Mouse (Mus musculus) midbrain, embryonic 15.5 days (tissue): ENCODE data around the gene Rap1a. TPM values are rescaled to one million over a fixed set of nuclear protein-coding genes. Genes with fewer than 3 reads are reported as not detected.

Source experiments
- ATAC-seq: fragments of 200-750 bp; cut with Nextera tagmentation; replicated peaks from 2 replicates; pipeline ENCODE4 v1.8.0; 2017; ENCODE audit warnings: moderate TSS enrichment
- H3K27ac ChIP-seq: fragments of 300-500 bp; sonication (generic); 2 replicates; pipeline ENCODE4 v1.5.1; 2015; ENCODE audit warnings: mild to moderate bottlenecking, inconsistent platforms
- H3K27me3 ChIP-seq: fragments of 300-500 bp; sonication (generic); replicated peaks from 2 replicates; pipeline ENCODE4 v1.6.1; 2015; ENCODE audit warnings: inconsistent platforms
- H3K36me3 ChIP-seq: fragments of 300-500 bp; sonication (generic); replicated peaks from 2 replicates; pipeline ENCODE4 v1.6.1; 2015; ENCODE audit warnings: inconsistent platforms
- H3K4me1 ChIP-seq: fragments of 300-500 bp; sonication (generic); 2 replicates; pipeline ENCODE4 v1.6.1; 2015; ENCODE audit warnings: inconsistent platforms
- H3K4me2 ChIP-seq: fragments of 300-500 bp; sonication (generic); 2 replicates; pipeline ENCODE4 v1.6.1; 2015; ENCODE audit warnings: inconsistent platforms, mild to moderate bottlenecking, moderate library complexity
- H3K4me3 ChIP-seq: fragments of 300-500 bp; sonication (generic); 2 replicates; pipeline ENCODE4 v1.5.1; 2015; ENCODE audit warnings: mild to moderate bottlenecking, inconsistent platforms
- H3K9ac ChIP-seq: fragments of 300-500 bp; sonication (generic); 2 replicates; pipeline ENCODE4 v1.6.1; 2015; ENCODE audit warnings: mild to moderate bottlenecking, inconsistent platforms
- H3K9me3 ChIP-seq: fragments of 300-500 bp; sonication (generic); 2 replicates; pipeline ENCODE4 v1.6.1; 2016; ENCODE audit warnings: inconsistent platforms
- WGBS: fragments of 180-500 bp; shearing (Covaris S2); methylation state at CpG from one replicate; pipeline ENCODE4 v1.1.7; 2015; ENCODE audit warnings: mixed read lengths; 5-methylcytosine and 5-hydroxymethylcytosine counted together
- polyA plus RNA-seq: library from polyadenylated mRNA; unstranded; fragments of >200 nt; fragmentation: Nextera tagmentation; extraction: Ambion mirVana; gene quantifications from 2 replicates; pipeline ENCODE4 v1.2.1, GENCODE M21; 2015

Gene Rap1a
- polyA plus RNA-seq, 1 experiment from 2014 or later: 63.4 TPM

DNA sequence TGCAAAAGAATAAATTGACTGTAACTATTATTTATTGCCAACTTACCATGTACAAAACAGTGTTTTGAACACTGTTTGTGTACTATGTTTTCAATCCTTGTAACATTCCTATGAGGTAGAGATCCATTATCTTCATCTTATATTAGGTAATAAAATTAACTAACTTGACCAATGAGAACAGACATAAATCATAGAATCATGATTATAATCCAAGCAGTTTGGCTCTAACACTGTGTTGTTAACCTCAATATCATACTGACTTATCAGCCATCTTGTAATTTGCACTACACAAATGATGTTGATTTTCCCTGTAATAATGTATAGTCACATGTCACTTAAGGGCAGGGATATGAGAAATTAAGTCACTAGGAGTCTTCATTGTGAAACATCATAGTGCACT is 26.6 kb downstream of the Rap1a start:
- Histone ChIP-seq H3K9me3 (no peaks in the 10 kb centered on the region), H3K27ac (no peak overlapping the region), H3K4me1 (no peaks in the 10 kb centered on the region), H3K4me3 (no peak overlapping the region), H3K36me3 (no peaks in the 10 kb centered on the region), H3K9ac (no peak overlapping the region), H3K4me2 (no peak overlapping the region), H3K27me3 (no peaks in the 10 kb centered on the region)
- ATAC-seq: no peak

DNA sequence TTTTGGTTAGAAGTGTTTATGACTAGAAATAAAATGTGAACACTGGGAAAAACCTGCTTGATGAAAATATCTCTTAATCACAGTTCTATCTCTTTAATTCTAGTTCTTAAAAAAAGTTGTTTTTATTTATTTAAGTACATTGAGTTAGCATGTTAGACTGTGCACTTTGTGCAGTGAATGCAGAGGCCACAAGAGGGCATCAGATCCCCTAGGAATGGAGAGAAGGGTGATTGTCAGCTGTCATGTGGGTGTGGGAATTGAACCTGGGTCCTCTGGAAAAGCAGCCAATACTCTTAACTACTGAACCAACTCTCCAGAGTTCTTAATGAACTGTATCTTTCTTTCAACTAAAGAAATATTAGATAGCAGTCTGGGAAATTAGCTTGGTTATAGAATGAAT is 29.6 kb downstream of the Rap1a start:
- Histone ChIP-seq H3K4me1 (no peaks in the 10 kb centered on the region), H3K4me3 (no peak overlapping the region), H3K27ac (no peak overlapping the region), H3K36me3 (no peaks in the 10 kb centered on the region), H3K9ac (no peak overlapping the region), H3K4me2 (no peak overlapping the region), H3K27me3 (no peaks in the 10 kb centered on the region), H3K9me3 (no peaks in the 10 kb centered on the region)
- ATAC-seq: no peak

DNA sequence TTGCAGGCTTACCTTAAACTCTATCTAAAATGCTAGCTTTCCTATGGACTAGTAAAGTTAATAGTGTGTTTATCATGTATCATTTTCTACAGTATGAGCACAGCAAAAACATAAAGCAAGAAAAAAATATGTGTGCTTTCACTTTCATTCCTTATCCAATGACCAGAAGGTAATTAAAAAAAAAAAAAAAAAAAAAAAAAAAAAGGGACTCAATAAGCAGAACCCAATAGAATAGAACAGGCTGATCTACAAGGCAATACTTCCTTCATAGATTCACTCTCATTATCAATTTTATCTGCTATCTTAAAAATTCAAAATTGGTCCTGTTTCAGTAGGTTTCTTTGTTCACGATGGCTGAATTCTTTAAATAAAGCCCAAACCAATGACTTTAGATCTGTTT is 30.3 kb downstream of the Rap1a start:
- Histone ChIP-seq H3K27me3 (no peaks in the 10 kb centered on the region), H3K4me2 (no peak overlapping the region), H3K4me1 (no peaks in the 10 kb centered on the region), H3K27ac (no peak overlapping the region), H3K4me3 (no peak overlapping the region), H3K9ac (no peak overlapping the region), H3K36me3 (no peaks in the 10 kb centered on the region), H3K9me3 (no peaks in the 10 kb centered on the region)
- ATAC-seq: no peak
- WGBS: 94% methylated on average over 1 of the region's 1 CpGs

GRCm38 (mm10) chr3:105769380-105769779 is 31.8 kb downstream of the Rap1a start:
- Histone ChIP-seq H3K27me3 (no peaks in the 10 kb centered on the region), H3K4me3 (no peak overlapping the region), H3K36me3 (no peaks in the 10 kb centered on the region), H3K9me3 (no peaks in the 10 kb centered on the region), H3K9ac (no peak overlapping the region), H3K4me1 (no peaks in the 10 kb centered on the region), H3K27ac (no peak overlapping the region), H3K4me2 (no peak overlapping the region)
- ATAC-seq: no peak
- 90% methylated on average over 2 of the region's 2 CpGs for WGBS

DNA sequence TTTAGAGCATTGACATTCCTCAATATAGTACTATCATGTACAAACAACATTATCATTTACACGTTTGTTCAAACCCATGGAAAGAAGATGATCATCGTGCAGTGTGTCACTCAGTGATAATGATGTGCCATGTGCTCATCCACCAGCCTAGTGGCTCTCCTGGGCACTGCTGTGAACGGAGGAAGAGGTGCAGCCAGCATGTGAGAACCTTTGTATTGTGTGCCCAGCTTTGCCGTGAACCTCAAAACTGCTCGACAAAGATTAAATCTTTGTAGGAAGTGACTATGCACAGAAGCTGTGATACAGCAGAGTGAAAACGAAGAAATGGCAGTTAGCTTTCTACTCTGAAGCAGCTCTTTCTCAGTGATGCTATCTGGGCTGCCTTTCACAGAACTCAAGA is 32.6 kb downstream of the Rap1a start:
- no peak for ATAC-seq
- H3K9me3 ChIP-seq: no peaks in the 10 kb centered on the region
- H3K27ac ChIP-seq: no peak overlapping the region
- H3K4me2 ChIP-seq: no peak overlapping the region
- no peaks in the 10 kb centered on the region for H3K4me1 ChIP-seq
- H3K36me3 ChIP-seq: no peaks in the 10 kb centered on the region
- WGBS: 84% methylated on average over 6 of the region's 6 CpGs
- no peak overlapping the region for H3K9ac ChIP-seq
- H3K27me3 ChIP-seq: no peaks in the 10 kb centered on the region
- no peak overlapping the region for H3K4me3 ChIP-seq

DNA sequence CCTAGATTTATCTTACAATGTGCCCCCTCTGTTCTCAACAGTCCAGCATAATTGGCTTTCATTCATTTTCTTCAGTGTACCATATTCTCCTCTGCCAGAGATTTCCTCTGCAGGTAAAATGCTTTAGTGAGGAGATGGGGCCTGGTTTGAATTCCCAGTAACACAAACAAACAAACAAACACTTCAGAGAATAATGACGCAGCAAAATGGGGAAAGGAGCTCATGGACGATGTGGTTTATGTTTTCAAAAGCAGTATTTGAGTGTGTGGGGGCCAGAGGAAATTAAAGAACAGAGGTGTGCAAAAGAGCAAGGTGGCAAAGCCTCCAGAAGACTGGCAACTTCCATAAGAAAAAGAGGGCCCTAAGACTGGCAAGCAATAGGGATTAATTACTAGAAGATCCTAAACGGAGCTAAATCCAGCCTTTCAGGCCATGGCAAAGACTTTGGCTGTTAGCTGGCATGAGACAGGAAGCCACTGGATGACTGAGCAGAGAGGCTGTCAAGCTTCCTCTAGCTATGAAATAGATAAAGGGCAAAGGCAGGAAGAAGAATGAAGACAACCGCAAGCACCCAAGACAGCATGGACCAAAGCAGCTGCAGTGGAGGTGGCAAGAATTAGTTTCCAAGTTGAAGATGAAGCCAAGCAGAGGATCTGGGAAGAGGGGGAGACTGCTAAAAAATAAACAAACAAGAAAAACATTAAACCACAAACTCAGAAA is 37.8 kb downstream of the Rap1a start:
- Histone ChIP-seq H3K9me3 (no peaks in the 10 kb centered on the region), H3K4me2 (no peak overlapping the region), H3K27me3 (no peaks in the 10 kb centered on the region), H3K36me3 (no peaks in the 10 kb centered on the region), H3K27ac (no peak overlapping the region), H3K9ac (no peak overlapping the region), H3K4me3 (no peak overlapping the region), H3K4me1 (no peaks in the 10 kb centered on the region)
- WGBS: 69% methylated on average over 4 of the region's 4 CpGs
- ATAC-seq: no peak

GRCm38 (mm10) chr3:105760063-105760462 is 41.1 kb downstream of the Rap1a start:
- Histone ChIP-seq H3K4me3 (no peak overlapping the region), H3K9me3 (no peaks in the 10 kb centered on the region), H3K4me2 (no peak overlapping the region), H3K27ac (no peak overlapping the region), H3K4me1 (peaks cover 5% of the 10 kb centered on the region), H3K27me3 (no peaks in the 10 kb centered on the region), H3K36me3 (no peaks in the 10 kb centered on the region), H3K9ac (no peak overlapping the region)
- 97% methylated on average over 3 of the region's 3 CpGs for WGBS
- ATAC-seq: no peak

DNA sequence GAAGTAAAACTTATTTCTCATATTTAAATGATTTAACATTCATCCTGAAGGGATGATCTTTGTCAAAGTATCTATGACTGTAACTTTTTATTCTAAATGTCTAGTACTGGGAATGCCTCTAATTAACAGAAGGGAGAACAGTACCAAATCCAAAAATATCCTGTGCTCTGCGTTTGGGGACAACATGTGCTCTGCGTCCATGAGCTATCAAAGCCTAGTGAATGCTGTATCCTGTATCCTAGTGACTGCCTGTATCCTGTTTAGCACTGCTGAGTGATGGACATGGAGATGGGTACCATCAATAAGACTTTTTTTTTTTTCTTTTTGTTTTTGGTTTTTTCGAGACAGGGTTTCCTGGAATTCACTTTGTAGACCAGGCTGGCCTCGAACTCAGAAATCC is 42.5 kb downstream of the Rap1a start:
- ATAC-seq: no peak
- no peaks in the 10 kb centered on the region for H3K36me3 ChIP-seq
- no peaks in the 10 kb centered on the region for H3K9me3 ChIP-seq
- H3K4me3 ChIP-seq: no peak overlapping the region
- H3K4me2 ChIP-seq: no peak overlapping the region
- H3K27ac ChIP-seq: no peak overlapping the region
- no peaks in the 10 kb centered on the region for H3K27me3 ChIP-seq
- peaks cover 5% of the 10 kb centered on the region for H3K4me1 ChIP-seq
- 92% methylated on average over 4 of the region's 4 CpGs for WGBS
- no peak overlapping the region for H3K9ac ChIP-seq

GRCm38 (mm10) chr3:105758098-105758497 is 43.0 kb downstream of the Rap1a start:
- no peak overlapping the region for H3K4me3 ChIP-seq
- peaks cover 5% of the 10 kb centered on the region for H3K4me1 ChIP-seq
- H3K9me3 ChIP-seq: no peaks in the 10 kb centered on the region
- no peak overlapping the region for H3K4me2 ChIP-seq
- H3K27me3 ChIP-seq: no peaks in the 10 kb centered on the region
- H3K36me3 ChIP-seq: no peaks in the 10 kb centered on the region
- H3K27ac ChIP-seq: no peak overlapping the region
- ATAC-seq: no peak
- H3K9ac ChIP-seq: no peak overlapping the region

- Histone ChIP-seq H3K4me2 (no peak overlapping the region), H3K4me1 (peaks cover 5% of the 10 kb centered on the region), H3K9me3 (no peaks in the 10 kb centered on the region), H3K4me3 (no peak overlapping the region), H3K27me3 (no peaks in the 10 kb centered on the region), H3K36me3 (no peaks in the 10 kb centered on the region), H3K27ac (no peak overlapping the region), H3K9ac (no peak overlapping the region)
- 72% methylated on average over 6 of the region's 6 CpGs for WGBS
- ATAC-seq: no peak; the same call in 1 of the 2 replicates
Observed at GRCm38 (mm10) chr3:105757323-105758083, 43.6 kb downstream of the Rap1a start.

DNA sequence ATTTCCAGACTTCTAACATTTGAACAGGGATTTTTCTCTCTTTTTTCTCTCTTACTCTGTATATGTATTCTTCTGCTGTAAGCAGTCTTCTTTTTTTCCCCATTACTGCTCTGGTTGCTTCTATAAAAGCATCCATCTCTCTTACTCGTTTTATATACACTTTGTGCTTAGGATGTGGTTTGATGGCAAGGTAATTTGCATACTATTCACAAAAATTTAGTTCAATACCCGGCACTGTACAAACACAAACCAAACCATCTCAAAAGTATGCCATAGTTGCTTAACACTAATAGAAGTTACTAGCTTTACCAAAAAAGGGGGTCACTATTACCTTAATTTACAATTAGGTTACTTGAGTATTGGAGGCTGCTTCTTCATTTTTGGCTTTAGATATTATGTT is 44.6 kb downstream of the Rap1a start:
- peaks cover 5% of the 10 kb centered on the region for H3K4me1 ChIP-seq
- no peak overlapping the region for H3K27ac ChIP-seq
- no peaks in the 10 kb centered on the region for H3K27me3 ChIP-seq
- H3K36me3 ChIP-seq: no peaks in the 10 kb centered on the region
- H3K4me2 ChIP-seq: no peak overlapping the region
- no peak overlapping the region for H3K4me3 ChIP-seq
- H3K9me3 ChIP-seq: no peaks in the 10 kb centered on the region
- ATAC-seq: no peak
- no peak overlapping the region for H3K9ac ChIP-seq
- 78% methylated on average over 2 of the region's 2 CpGs for WGBS

GRCm38 (mm10) chr3:105755123-105755522 is 46.0 kb downstream of the Rap1a start:
- no peak for ATAC-seq

DNA sequence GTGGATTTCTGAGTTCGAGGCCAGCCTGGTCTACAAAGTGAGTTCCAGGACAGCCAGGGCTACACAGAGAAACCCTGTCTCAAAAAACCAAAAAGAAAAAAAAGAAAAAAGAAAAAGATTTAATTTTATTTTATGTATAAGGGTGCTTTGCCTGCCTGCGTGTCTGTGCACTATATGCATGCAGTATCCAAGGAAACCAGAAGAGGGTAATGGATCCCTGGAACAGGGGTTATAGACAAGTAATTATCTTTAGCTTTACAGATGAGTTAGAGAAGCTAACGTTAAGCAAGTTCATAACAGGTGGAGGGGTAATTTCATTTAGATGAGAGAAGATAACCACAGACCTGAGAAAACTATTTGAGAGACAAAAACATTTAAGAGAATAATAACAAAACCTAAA is 47.0 kb downstream of the Rap1a start:
- Histone ChIP-seq H3K36me3 (no peaks in the 10 kb centered on the region), H3K4me2 (no peak overlapping the region), H3K4me1 (peaks cover 5% of the 10 kb centered on the region), H3K27ac (no peak overlapping the region), H3K9ac (no peak overlapping the region), H3K27me3 (no peaks in the 10 kb centered on the region), H3K9me3 (no peaks in the 10 kb centered on the region), H3K4me3 (no peak overlapping the region)
- 74% methylated on average over 3 of the region's 3 CpGs for WGBS
- no peak for ATAC-seq

More at GRCm38 (mm10) chr3:105755123-105755522, 46.0 kb downstream of the Rap1a start:
- peaks cover 5% of the 10 kb centered on the region for H3K4me1 ChIP-seq
- no peak overlapping the region for H3K4me3 ChIP-seq
- H3K9me3 ChIP-seq: no peaks in the 10 kb centered on the region
- H3K4me2 ChIP-seq: no peak overlapping the region
- WGBS: 97% methylated on average over 9 of the region's 9 CpGs
- H3K27ac ChIP-seq: no peak overlapping the region
- no peak overlapping the region for H3K9ac ChIP-seq
- no peaks in the 10 kb centered on the region for H3K36me3 ChIP-seq
- no peaks in the 10 kb centered on the region for H3K27me3 ChIP-seq
